Mouse (Mus musculus): ENCODE data around the gene BC048671. TPM values are rescaled to one million over a fixed set of nuclear protein-coding genes. Genes with fewer than 3 reads are reported as not detected.
A peak's percentile ranks its signal among the peaks of the same experiment; 100 is the strongest.

Gene BC048671
- total RNA-seq (2012; rRNA removed) (not detected in 2 replicates), total RNA-seq (2014; rRNA removed) (not detected in 2 replicates), polyA plus RNA-seq (2012; ENCODE audit: insufficient read length, low read depth) (not detected in 2 replicates)

DNA sequence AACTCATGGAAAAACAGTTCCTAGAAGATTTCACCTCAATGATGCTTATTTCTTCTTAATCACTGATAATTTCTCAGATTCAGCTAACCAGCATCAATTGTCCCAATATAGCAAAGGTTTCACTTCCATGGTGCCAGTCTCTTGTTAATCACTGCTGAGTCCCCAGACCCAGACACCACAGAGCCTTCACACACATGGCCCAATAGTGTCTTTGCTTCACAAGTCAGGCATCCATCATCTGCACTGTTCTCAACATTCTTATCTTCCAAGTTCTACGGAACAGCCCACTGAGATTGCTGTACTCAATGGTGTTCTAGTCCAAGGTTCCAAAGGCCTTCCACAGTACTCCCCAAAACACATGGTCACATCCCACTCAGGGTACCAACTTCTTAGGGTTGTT is at the start of gene BC048671:
BC048671 (plus strand) TSS at position 301 of the 400 bp plus-strand sequence.
- Histone ChIP-seq H3K4me3 (replicated peaks in 1 of 3; ENCODE audit: low read depth in 2 of 3, low read length in 2 of 3, poor library complexity in 1 of 3) (no peak within 1 kb of the TSS), H3K9me3 (replicated peaks; ENCODE audit: low read length) (peaks cover 2% of the 10 kb centered on the region), H3K27ac (ENCODE audit: insufficient read depth, low read depth) (no peak within 1 kb of the TSS), H3K79me2 (replicated peaks; ENCODE audit: control insufficient read depth, extremely low read depth, insufficient read depth, poor library complexity, severe bottlenecking) (no peaks in the 10 kb centered on the region), H3K36me3 (replicated peaks in 1 of 2; ENCODE audit: control insufficient read depth in 1 of 2, insufficient read depth in 1 of 2, low read length in 1 of 2) (no peaks in the 10 kb centered on the region), H3K27me3 (replicated peaks) (peaks cover 79% of the 10 kb centered on the region), H3K9ac (ENCODE audit: insufficient read depth, low read depth) (no peak within 1 kb of the TSS), H3K4me2 (ENCODE audit: insufficient read depth, low read depth, poor library complexity, severe bottlenecking) (no peak within 1 kb of the TSS), H3K4me1 (ENCODE audit: control insufficient read depth in 1 of 2, insufficient read depth in 2 of 2) (no peaks in the 10 kb centered on the region)
- in situ Hi-C loops (cut with MboI; ENCODE audit: low pct_ligation_motif_present, low pct_unique_long_range_greater_than_20kb, low sequenced_read_pairs) = no loop called here
- dilution Hi-C loops (cut with MboI; ENCODE audit: extremely low pct_ligation_motif_present, extremely low pct_unique_long_range_greater_than_20kb, low sequenced_read_pairs) = no loop called here
- TF ChIP-seq POLR2A (IDR thresholded peaks at IDR 0.05; ENCODE audit: low read depth, low read length) = no peak
- no peak for DNase-seq (ENCODE audit: extremely low read depth)

DNA sequence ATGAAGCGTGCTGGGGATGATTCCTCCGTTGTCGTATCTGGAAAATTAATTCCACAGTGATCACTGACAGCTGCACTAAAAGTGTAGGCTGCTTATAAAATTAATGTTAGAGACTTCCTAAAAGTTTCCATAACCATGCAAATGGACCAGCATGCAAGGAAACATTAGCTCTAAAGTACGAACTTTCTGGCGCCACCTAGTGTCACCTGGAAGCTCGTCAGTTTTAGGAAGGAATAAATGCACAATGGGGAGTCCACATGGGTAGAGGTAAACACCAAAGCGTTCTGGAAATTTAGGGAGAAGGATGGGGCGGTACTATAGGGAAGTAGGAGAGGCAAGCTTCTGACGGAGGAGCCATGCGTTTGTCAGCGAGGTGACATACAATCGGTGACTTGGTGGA is 12.8 kb upstream of the BC048671 start:
- dilution Hi-C loops (cut with MboI; ENCODE audit: extremely low pct_ligation_motif_present, extremely low pct_unique_long_range_greater_than_20kb, low sequenced_read_pairs) = no loop called here
- H3K9me3 ChIP-seq (replicated peaks; ENCODE audit: low read length) = no peaks in the 10 kb centered on the region
- H3K9ac ChIP-seq (ENCODE audit: insufficient read depth, low read depth) = no peak overlapping the region
- H3K36me3 ChIP-seq (replicated peaks in 1 of 2; ENCODE audit: control insufficient read depth in 1 of 2, insufficient read depth in 1 of 2, low read length in 1 of 2) = no peaks in the 10 kb centered on the region
- H3K4me3 ChIP-seq (replicated peaks in 1 of 3; ENCODE audit: low read depth in 2 of 3, low read length in 2 of 3, poor library complexity in 1 of 3) = no peak overlapping the region
- no peaks in the 10 kb centered on the region for H3K79me2 ChIP-seq (replicated peaks; ENCODE audit: control insufficient read depth, extremely low read depth, insufficient read depth, poor library complexity, severe bottlenecking)
- H3K4me2 ChIP-seq (ENCODE audit: insufficient read depth, low read depth, poor library complexity, severe bottlenecking) = no peak overlapping the region
- H3K4me1 ChIP-seq (ENCODE audit: control insufficient read depth in 1 of 2, insufficient read depth in 2 of 2) = no peaks in the 10 kb centered on the region
- in situ Hi-C loops (cut with MboI; ENCODE audit: low pct_ligation_motif_present, low pct_unique_long_range_greater_than_20kb, low sequenced_read_pairs) = no loop called here
- peaks cover 8% of the 10 kb centered on the region for H3K27me3 ChIP-seq (replicated peaks)
- H3K27ac ChIP-seq (ENCODE audit: insufficient read depth, low read depth) = no peak overlapping the region
- TF ChIP-seq CTCF (conservative IDR thresholded peaks at IDR 0.05 in 1 of 2, IDR thresholded peaks at IDR 0.05 in 1 of 2; ENCODE audit: low read depth in 2 of 2, low read length in 2 of 2) (peak; percentile 21 to 67; a peak in 2 of 4 replicates), USF2 (conservative IDR thresholded peaks at IDR 0.05; ENCODE audit: low read depth, low read length) (no peak), RAD21 (IDR thresholded peaks at IDR 0.05; ENCODE audit: low read depth, low read length) (peak; percentile 38), SMC3 (IDR thresholded peaks at IDR 0.05; ENCODE audit: low read depth, low read length) (peak; percentile 51)
- DNase-seq (ENCODE audit: extremely low read depth) = peak; percentile 27

DNA sequence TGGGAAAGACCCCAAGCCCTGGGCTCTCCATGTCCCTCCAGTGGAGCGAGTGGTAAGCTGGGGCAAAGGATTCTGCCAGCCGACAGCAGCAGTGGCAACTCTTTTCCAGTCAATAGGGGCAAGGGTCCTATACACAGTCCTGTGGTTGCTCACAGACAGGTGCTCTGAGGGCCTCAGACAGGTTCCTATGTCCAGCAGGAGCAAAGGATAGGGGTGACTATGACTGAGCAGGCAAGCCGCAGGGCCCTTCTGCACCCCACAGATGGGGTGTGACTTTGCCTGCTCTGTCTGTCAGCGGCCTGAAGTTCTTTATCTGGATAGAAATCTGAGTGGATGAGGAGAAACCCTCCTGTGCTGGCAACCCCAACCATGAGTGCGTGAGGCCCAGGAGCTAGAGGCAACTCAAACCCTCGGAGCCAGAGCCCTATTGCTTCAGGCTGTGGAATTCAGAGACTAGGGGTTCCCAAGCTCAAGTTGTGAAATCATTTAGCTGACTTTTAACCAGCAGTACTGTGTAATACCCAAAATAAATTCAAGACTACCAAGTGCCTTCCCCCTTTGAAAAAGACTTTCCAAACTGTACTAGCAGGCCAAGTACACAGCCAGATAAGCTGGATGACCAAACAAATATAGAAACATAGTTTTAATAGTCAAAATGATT is 5.4 kb downstream of the BC048671 start:
- Histone ChIP-seq H3K79me2 (replicated peaks; ENCODE audit: control insufficient read depth, extremely low read depth, insufficient read depth, poor library complexity, severe bottlenecking) (no peaks in the 10 kb centered on the region), H3K36me3 (replicated peaks in 1 of 2; ENCODE audit: control insufficient read depth in 1 of 2, insufficient read depth in 1 of 2, low read length in 1 of 2) (no peaks in the 10 kb centered on the region), H3K4me3 (replicated peaks in 1 of 3; ENCODE audit: low read depth in 2 of 3, low read length in 2 of 3, poor library complexity in 1 of 3) (no peak overlapping the region), H3K9me3 (replicated peaks; ENCODE audit: low read length) (peaks cover 8% of the 10 kb centered on the region), H3K4me2 (ENCODE audit: insufficient read depth, low read depth, poor library complexity, severe bottlenecking) (no peak overlapping the region), H3K27me3 (replicated peaks) (peaks cover 67% of the 10 kb centered on the region), H3K9ac (ENCODE audit: insufficient read depth, low read depth) (no peak overlapping the region), H3K27ac (ENCODE audit: insufficient read depth, low read depth) (no peak overlapping the region), H3K4me1 (ENCODE audit: control insufficient read depth in 1 of 2, insufficient read depth in 2 of 2) (no peaks in the 10 kb centered on the region)
- in situ Hi-C loops (cut with MboI; ENCODE audit: low pct_ligation_motif_present, low pct_unique_long_range_greater_than_20kb, low sequenced_read_pairs) (no loop called here), dilution Hi-C loops (cut with MboI; ENCODE audit: extremely low pct_ligation_motif_present, extremely low pct_unique_long_range_greater_than_20kb, low sequenced_read_pairs) (no loop called here)
- no peak for DNase-seq (ENCODE audit: extremely low read depth)
- no peak for TF ChIP-seq IRF4 (IDR thresholded peaks at IDR 0.05; ENCODE audit: low read depth, low read length)
- no peak for TF ChIP-seq POLR2AphosphoS2 (IDR thresholded peaks at IDR 0.05; ENCODE audit: low read depth, low read length)
- no peak for TF ChIP-seq NELFE (IDR thresholded peaks at IDR 0.05; ENCODE audit: low read depth, low read length)
- no peak for TF ChIP-seq HCFC1 (IDR thresholded peaks at IDR 0.05; ENCODE audit: low read depth, low read length)
- no peak for TF ChIP-seq SMC3 (IDR thresholded peaks at IDR 0.05; ENCODE audit: low read depth, low read length)
- TF ChIP-seq PAX5 (IDR thresholded peaks at IDR 0.05; ENCODE audit: low read length) = no peak
- no peak for TF ChIP-seq TBP (conservative IDR thresholded peaks at IDR 0.05; ENCODE audit: low read depth, low read length)
- no peak for TF ChIP-seq MAX (IDR thresholded peaks at IDR 0.05; ENCODE audit: low read length)

All from CH12.LX (cell line).